ENCODE assay signal across 23 mouse cellular contexts in genomic region chr7:35349022-35349421, GRCm38 (mm10). TPM values are rescaled to one million over a fixed set of nuclear protein-coding genes. Genes with fewer than 3 reads are reported as not detected.
DNase-seq lines count a peak whose midpoint lies in the region; ATAC-seq and TF ChIP-seq lines count a peak whose summit lies in the region.
"Had no signal": no experiment of that assay in that cellular context is flagged by ENCODE, and none has a peak within 500 bp of the region (broad histone marks: within the 10 kb centered on the region; RNA-seq: fewer than 3 reads in every experiment).

No protein-coding gene starts in this region.

- peak overlapping the region; percentile 45 for H3K27ac ChIP-seq in intestine, embryonic 14.5 days (ENCODE audit: low read depth)
- peak overlapping the region; percentile 36; the same call in 1 of the 2 replicates for H3K27ac ChIP-seq in stomach, embryonic 15.5 days
- no peak overlapping the region for H3K27ac ChIP-seq in forebrain, embryonic 10.5 days
- H3K27ac ChIP-seq: embryonic facial prominence, embryonic 15.5 days; gastrocnemius, adult 2 months; hindbrain, embryonic 14.5 days; limb, embryonic 12.5 days had no signal

- H3K27me3 ChIP-seq in Patski, result no peaks in the 10 kb centered on the region
- H3K27me3 ChIP-seq in intestine, embryonic 14.5 days (replicated peaks; ENCODE audit: control insufficient read depth, insufficient read depth, low read length), result no peaks in the 10 kb centered on the region
- no peaks in the 10 kb centered on the region for H3K27me3 ChIP-seq in stomach, embryonic 15.5 days (replicated peaks)
- no peaks in the 10 kb centered on the region for H3K27me3 ChIP-seq in forebrain, embryonic 10.5 days (ENCODE audit: poor library complexity, severe bottlenecking)
- H3K27me3 ChIP-seq: embryonic facial prominence, embryonic 15.5 days; heart, embryonic 12.5 days; limb, embryonic 12.5 days had no signal

- H3K4me2 ChIP-seq in intestine, embryonic 14.5 days (ENCODE audit: low read length), result no peak overlapping the region
- no peak overlapping the region for H3K4me2 ChIP-seq in stomach, embryonic 15.5 days
- H3K4me2 ChIP-seq: embryonic facial prominence, embryonic 15.5 days; heart, embryonic 12.5 days; hindbrain, embryonic 14.5 days; limb, embryonic 12.5 days had no signal

- DNase-seq in adrenal gland, adult 2 months, result peak; percentile 71
- no peak for DNase-seq in adrenal gland, postnatal 4 days (ENCODE audit: low spot score in 2 of 2)
- no peak for DNase-seq in Patski (ENCODE audit: low read depth, low spot score)
- no peak for DNase-seq in intestine, embryonic 14.5 days (ENCODE audit: low spot score)
- DNase-seq in spleen, adult 18-20 months, result no peak
- no peak for DNase-seq in forebrain, embryonic 10.5 days (ENCODE audit: extremely low spot score, low spot score)
- DNase-seq in retina, embryonic 14.5 days (ENCODE audit: low spot score), result no peak
- DNase-seq: B cell, adult 2 months; cerebellum, adult 18-20 months; cerebellum, postnatal 36 days; gastrocnemius, adult 2 months; heart, adult 11 months; kidney, adult 18-20 months; lung, adult 18-20 months; midbrain, embryonic 14.5 days; right cerebral cortex, postnatal 14 days; thymus, postnatal 4 days had no signal

- 88% methylated on average over 4 of the region's 4 CpGs for WGBS in intestine, embryonic 14.5 days
- 87% methylated on average over 4 of the region's 4 CpGs for WGBS in stomach, embryonic 15.5 days
- WGBS in forebrain, embryonic 10.5 days, result 90% methylated on average over 4 of the region's 4 CpGs

- in situ Hi-C loops in Patski (cut with MboI; ENCODE audit: low pct_unique_long_range_greater_than_20kb), result no loop called here

- H3K36me3 ChIP-seq in intestine, embryonic 14.5 days (ENCODE audit: control insufficient read depth, insufficient read depth, low read length), result no peaks in the 10 kb centered on the region
- H3K36me3 ChIP-seq in stomach, embryonic 15.5 days, result no peaks in the 10 kb centered on the region
- H3K36me3 ChIP-seq in forebrain, embryonic 10.5 days (replicated peaks), result no peaks in the 10 kb centered on the region
- H3K36me3 ChIP-seq: embryonic facial prominence, embryonic 15.5 days; limb, embryonic 12.5 days had no signal

- POLR2A ChIA-PET in Patski (lab: Charles Lee), result no interaction called here

- peak; percentile 93 for ATAC-seq in Patski
- ATAC-seq in intestine, embryonic 14.5 days (replicated peaks; ENCODE audit: low FRiP score, low TSS enrichment, low read depth), result no peak
- ATAC-seq in stomach, embryonic 15.5 days (ENCODE audit: insufficient read depth, low FRiP score, low read depth), result no peak

- H3K4me1 ChIP-seq in intestine, embryonic 14.5 days (replicated peaks; ENCODE audit: control insufficient read depth, insufficient read depth, low read length), result 0 out of 2 replicates have a peak, but pooled peaks cover 2% of the 10 kb centered on the region
- peaks cover 7% of the 10 kb centered on the region; the same call in 1 of the 2 replicates for H3K4me1 ChIP-seq in stomach, embryonic 15.5 days
- H3K4me1 ChIP-seq in forebrain, embryonic 10.5 days, result no peaks in the 10 kb centered on the region
- H3K4me1 ChIP-seq: embryonic facial prominence, embryonic 15.5 days; limb, embryonic 12.5 days had no signal

- TF ChIP-seq CTCF in Patski (IDR thresholded peaks at IDR 0.05), result no peak

- no peaks in the 10 kb centered on the region for H3K9me3 ChIP-seq in intestine, embryonic 14.5 days (ENCODE audit: control insufficient read depth, low read length)
- no peaks in the 10 kb centered on the region for H3K9me3 ChIP-seq in stomach, embryonic 15.5 days
- no peaks in the 10 kb centered on the region for H3K9me3 ChIP-seq in forebrain, embryonic 10.5 days
- H3K9me3 ChIP-seq: embryonic facial prominence, embryonic 15.5 days; heart, embryonic 12.5 days; limb, embryonic 12.5 days had no signal

- no peak overlapping the region for H3K9ac ChIP-seq in intestine, embryonic 14.5 days (ENCODE audit: low read length)
- no peak overlapping the region for H3K9ac ChIP-seq in stomach, embryonic 15.5 days
- H3K9ac ChIP-seq: embryonic facial prominence, embryonic 15.5 days; heart, embryonic 12.5 days; hindbrain, embryonic 14.5 days; limb, embryonic 12.5 days had no signal

- CTCF ChIA-PET in Patski (lab: Charles Lee), result no interaction called here

- H3K4me3 ChIP-seq in intestine, embryonic 14.5 days (ENCODE audit: low read depth, low read length), result no peak overlapping the region
- H3K4me3 ChIP-seq in stomach, embryonic 15.5 days (replicated peaks), result no peak overlapping the region
- H3K4me3 ChIP-seq in forebrain, embryonic 10.5 days, result no peak overlapping the region
- H3K4me3 ChIP-seq: embryonic facial prominence, embryonic 15.5 days; gastrocnemius, adult 2 months; heart, embryonic 12.5 days; limb, embryonic 12.5 days; megakaryocyte, embryonic 14.5 days had no signal

RNA-seq across cellular contexts. Expression of gene Rhpn2, which starts 15.1 kb away (rescaled TPM):
- 1 to 10 TPM; 1.6 to 4.6 TPM for total RNA-seq in adrenal gland, adult 2 months (2021)
- 0.51 and 1.3 TPM in 2 replicates for polyA plus RNA-seq in adrenal gland, adult 2 months (2012; rRNA removed)
- total RNA-seq in adrenal gland, postnatal 4 days (2021), result 1 to 10 TPM; 2.9 to 4.8 TPM
- 21.4 TPM for polyA plus RNA-seq in Patski (2021)
- polyA plus RNA-seq in intestine, embryonic 14.5 days (2014; fragmentation: Nextera tagmentation; extraction: Ambion mirVana), result 48.6 and 48.7 TPM in 2 replicates
- 29.2 and 38.2 TPM in 2 replicates for polyA plus RNA-seq in stomach, embryonic 15.5 days (2015; fragmentation: Nextera tagmentation; extraction: Ambion mirVana)
- polyA plus RNA-seq in forebrain, embryonic 10.5 days (2016; fragmentation: Nextera tagmentation; extraction: Ambion mirVana), result 4.5 and 4.6 TPM in 2 replicates

RNA-seq across cellular contexts. Expression of gene Gpatch1, which starts 30.8 kb away (rescaled TPM):
- 10 to 100 TPM; 16.9 to 17.2 TPM for total RNA-seq in adrenal gland, adult 2 months (2021)
- polyA plus RNA-seq in adrenal gland, adult 2 months (2012; rRNA removed), result 1.8 and 2.9 TPM in 2 replicates
- total RNA-seq in adrenal gland, postnatal 4 days (2021), result 10 to 100 TPM; 22.3 to 26.0 TPM
- polyA plus RNA-seq in Patski (2021), result 15.5 TPM
- polyA plus RNA-seq in intestine, embryonic 14.5 days (2014; fragmentation: Nextera tagmentation; extraction: Ambion mirVana), result 16.9 and 18.3 TPM in 2 replicates
- polyA plus RNA-seq in stomach, embryonic 15.5 days (2015; fragmentation: Nextera tagmentation; extraction: Ambion mirVana), result 13.2 and 13.7 TPM in 2 replicates
- 17.9 and 18.5 TPM in 2 replicates for polyA plus RNA-seq in forebrain, embryonic 10.5 days (2016; fragmentation: Nextera tagmentation; extraction: Ambion mirVana)

RNA-seq across cellular contexts. Expression of gene Faap24, which starts 47.6 kb away (rescaled TPM):
- total RNA-seq in adrenal gland, adult 2 months (2021), result 1 to 10 TPM; 8.4 to 8.7 TPM
- polyA plus RNA-seq in adrenal gland, adult 2 months (2012; rRNA removed), result 3.4 and 4.3 TPM in 2 replicates
- 1 to 10 TPM; 6.5 to 7.3 TPM for total RNA-seq in adrenal gland, postnatal 4 days (2021)
- polyA plus RNA-seq in Patski (2021), result 7.1 TPM
- 18.1 and 21.3 TPM in 2 replicates for polyA plus RNA-seq in intestine, embryonic 14.5 days (2014; fragmentation: Nextera tagmentation; extraction: Ambion mirVana)
- polyA plus RNA-seq in stomach, embryonic 15.5 days (2015; fragmentation: Nextera tagmentation; extraction: Ambion mirVana), result 17.1 and 17.5 TPM in 2 replicates
- 28.4 and 29.3 TPM in 2 replicates for polyA plus RNA-seq in forebrain, embryonic 10.5 days (2016; fragmentation: Nextera tagmentation; extraction: Ambion mirVana)

RNA-seq across cellular contexts. Expression of gene Cep89, which starts 47.8 kb away (rescaled TPM):
- total RNA-seq in adrenal gland, adult 2 months (2021), result 10 to 100 TPM; 11.6 to 19.8 TPM
- polyA plus RNA-seq in adrenal gland, adult 2 months (2012; rRNA removed), result 15.4 and 16.1 TPM in 2 replicates
- 10 to 100 TPM; 27.2 to 41.1 TPM for total RNA-seq in adrenal gland, postnatal 4 days (2021)
- polyA plus RNA-seq in Patski (2021), result 38.1 TPM
- polyA plus RNA-seq in intestine, embryonic 14.5 days (2014; fragmentation: Nextera tagmentation; extraction: Ambion mirVana), result 42.4 and 45.5 TPM in 2 replicates
- 45.4 and 49.3 TPM in 2 replicates for polyA plus RNA-seq in stomach, embryonic 15.5 days (2015; fragmentation: Nextera tagmentation; extraction: Ambion mirVana)
- polyA plus RNA-seq in forebrain, embryonic 10.5 days (2016; fragmentation: Nextera tagmentation; extraction: Ambion mirVana), result 69.9 and 72.3 TPM in 2 replicates
